Mouse (Mus musculus): ENCODE data around the gene Myo1f. TPM values are rescaled to one million over a fixed set of nuclear protein-coding genes. Genes with fewer than 3 reads are reported as not detected.

Myo1f gene
- polyA plus RNA-seq, 1 experiment: 1.5 TPM

DNA sequence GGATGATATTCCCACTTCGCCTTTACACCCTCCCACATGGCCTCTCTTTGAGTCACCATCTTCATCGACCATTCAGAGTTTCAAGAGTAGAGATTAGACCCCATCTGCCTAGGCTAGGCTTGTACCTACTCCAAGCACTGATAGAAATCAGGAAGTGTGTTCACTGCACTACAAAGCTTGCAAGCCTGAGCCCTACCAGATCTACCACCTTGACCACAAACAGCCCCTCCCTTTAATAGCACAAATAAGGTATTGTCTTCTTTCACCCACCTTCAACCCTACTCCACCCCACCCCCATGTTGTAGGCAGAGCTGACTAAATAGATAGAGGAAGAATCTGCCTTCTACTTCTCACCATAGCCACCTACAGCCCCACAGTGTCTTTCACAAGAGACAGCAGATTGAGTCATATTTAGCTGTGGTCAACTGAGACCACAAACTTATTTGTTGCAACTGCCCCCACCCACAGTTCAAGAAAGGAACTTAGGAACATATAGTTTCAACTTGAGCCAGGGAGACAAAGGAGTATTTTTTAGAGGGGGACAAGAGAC, 8.1 kb downstream of the Myo1f start:
- Histone ChIP-seq H3K4me3 (ENCODE audit: insufficient read depth, low read length) (no peak overlapping the region), H3K27ac (ENCODE audit: insufficient read depth, low read length) (no peak overlapping the region), H3K4me1 (ENCODE audit: control insufficient read depth, insufficient read depth, low read length) (no peaks in the 10 kb centered on the region)
- TF ChIP-seq CTCF (IDR thresholded peaks at IDR 0.05; ENCODE audit: borderline replicate concordance, insufficient read depth, low read length): no peak
- TF ChIP-seq POLR2A (IDR thresholded peaks at IDR 0.05; ENCODE audit: low read depth, low read length): no peak

DNA sequence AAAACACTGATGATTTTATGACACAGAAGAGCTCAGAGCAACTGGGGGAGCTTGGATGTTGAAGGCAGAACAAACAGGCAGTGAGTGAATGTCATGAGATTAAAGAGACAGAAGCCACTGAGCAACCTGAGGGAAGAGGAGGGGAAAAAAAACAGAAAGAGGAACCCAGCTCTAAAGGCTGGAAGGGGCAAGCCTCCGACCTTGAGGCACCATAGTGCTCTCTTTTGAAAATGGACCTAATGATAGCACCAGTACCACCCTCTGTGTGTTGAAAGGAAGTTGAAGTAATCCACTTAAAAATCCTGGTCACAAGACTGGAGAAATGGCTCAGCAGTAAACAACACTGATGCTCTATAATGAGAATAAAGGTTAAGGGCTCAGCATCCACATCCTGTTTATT, 9.1 kb downstream of the Myo1f start:
- TF ChIP-seq POLR2A (IDR thresholded peaks at IDR 0.05; ENCODE audit: low read depth, low read length) (no peak), CTCF (IDR thresholded peaks at IDR 0.05; ENCODE audit: borderline replicate concordance, insufficient read depth, low read length) (no peak)
- Histone ChIP-seq H3K4me1 (ENCODE audit: control insufficient read depth, insufficient read depth, low read length) (no peaks in the 10 kb centered on the region), H3K27ac (ENCODE audit: insufficient read depth, low read length) (no peak overlapping the region), H3K4me3 (ENCODE audit: insufficient read depth, low read length) (no peak overlapping the region)

DNA sequence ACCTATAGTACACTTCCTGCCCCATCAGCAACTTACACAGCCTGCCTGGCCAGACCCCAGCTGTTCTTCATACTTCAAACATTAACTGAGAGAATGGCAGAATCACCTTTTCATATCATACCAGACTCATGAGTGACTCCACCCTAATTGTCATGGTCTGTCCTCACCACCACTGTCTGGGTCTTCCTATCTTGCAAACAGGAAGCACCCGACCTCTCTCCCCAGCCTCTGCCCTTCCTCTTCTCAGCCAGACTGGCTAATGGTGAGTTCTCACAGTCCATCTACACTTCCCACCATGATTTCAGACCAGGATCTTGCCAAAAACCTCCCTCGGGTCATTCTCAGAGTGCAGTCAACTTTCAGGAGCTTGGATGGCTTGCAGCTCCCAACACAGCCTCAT, 10.7 kb downstream of the Myo1f start:
- Histone ChIP-seq H3K4me1 (ENCODE audit: control insufficient read depth, insufficient read depth, low read length) (no peaks in the 10 kb centered on the region), H3K27ac (ENCODE audit: insufficient read depth, low read length) (no peak overlapping the region), H3K4me3 (ENCODE audit: insufficient read depth, low read length) (no peak overlapping the region)
- no peak for TF ChIP-seq CTCF (IDR thresholded peaks at IDR 0.05; ENCODE audit: borderline replicate concordance, insufficient read depth, low read length)
- no peak for TF ChIP-seq POLR2A (IDR thresholded peaks at IDR 0.05; ENCODE audit: low read depth, low read length)

DNA sequence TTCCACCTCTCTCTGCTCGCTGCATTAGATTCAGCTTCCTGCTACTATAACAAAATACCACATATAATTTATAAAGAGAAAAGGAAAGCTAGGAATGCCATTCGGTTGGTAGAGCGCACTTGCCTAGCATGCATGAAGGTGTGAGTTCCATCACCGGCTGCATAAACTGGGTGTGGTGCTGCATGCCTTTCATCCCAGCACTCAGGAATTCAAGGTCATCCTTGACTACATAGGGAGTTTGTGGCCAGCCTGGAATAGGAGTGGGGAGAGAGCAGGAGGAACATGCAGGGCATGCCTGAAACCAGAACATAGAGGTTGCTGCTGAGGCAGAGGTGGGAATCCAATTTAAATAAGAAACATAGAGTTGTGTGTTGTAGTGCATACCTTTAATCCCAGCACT, 28.6 kb downstream of the Myo1f start:
- no peaks in the 10 kb centered on the region for H3K4me1 ChIP-seq (ENCODE audit: control insufficient read depth, insufficient read depth, low read length)
- H3K27ac ChIP-seq (ENCODE audit: insufficient read depth, low read length): no peak overlapping the region
- TF ChIP-seq POLR2A (IDR thresholded peaks at IDR 0.05; ENCODE audit: low read depth, low read length) (no peak), CTCF (IDR thresholded peaks at IDR 0.05; ENCODE audit: borderline replicate concordance, insufficient read depth, low read length) (no peak)
- H3K4me3 ChIP-seq (ENCODE audit: insufficient read depth, low read length): no peak overlapping the region

DNA sequence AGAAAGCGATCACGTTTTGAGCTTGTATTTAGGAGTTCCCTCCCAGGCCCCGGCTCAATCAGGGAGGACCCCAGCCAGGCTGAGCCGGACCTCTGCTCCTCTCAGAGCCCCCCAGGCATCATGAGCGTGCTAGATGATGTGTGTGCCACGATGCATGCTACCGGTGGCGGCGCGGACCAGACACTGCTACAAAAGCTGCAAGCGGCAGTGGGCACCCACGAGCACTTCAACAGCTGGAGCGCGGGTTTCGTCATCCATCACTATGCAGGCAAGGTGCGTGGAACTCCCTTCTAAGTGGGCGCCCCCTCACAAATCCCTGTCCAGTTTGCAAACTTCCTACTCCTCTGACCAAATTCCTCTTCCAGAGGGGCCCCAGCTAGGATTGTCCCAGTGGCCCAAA, 30.5 kb downstream of the Myo1f start:
- no peak overlapping the region for H3K4me3 ChIP-seq (ENCODE audit: insufficient read depth, low read length)
- no peak overlapping the region for H3K27ac ChIP-seq (ENCODE audit: insufficient read depth, low read length)
- H3K4me1 ChIP-seq (ENCODE audit: control insufficient read depth, insufficient read depth, low read length): no peaks in the 10 kb centered on the region
- no peak for TF ChIP-seq CTCF (IDR thresholded peaks at IDR 0.05; ENCODE audit: borderline replicate concordance, insufficient read depth, low read length)
- TF ChIP-seq POLR2A (IDR thresholded peaks at IDR 0.05; ENCODE audit: low read depth, low read length): no peak

DNA sequence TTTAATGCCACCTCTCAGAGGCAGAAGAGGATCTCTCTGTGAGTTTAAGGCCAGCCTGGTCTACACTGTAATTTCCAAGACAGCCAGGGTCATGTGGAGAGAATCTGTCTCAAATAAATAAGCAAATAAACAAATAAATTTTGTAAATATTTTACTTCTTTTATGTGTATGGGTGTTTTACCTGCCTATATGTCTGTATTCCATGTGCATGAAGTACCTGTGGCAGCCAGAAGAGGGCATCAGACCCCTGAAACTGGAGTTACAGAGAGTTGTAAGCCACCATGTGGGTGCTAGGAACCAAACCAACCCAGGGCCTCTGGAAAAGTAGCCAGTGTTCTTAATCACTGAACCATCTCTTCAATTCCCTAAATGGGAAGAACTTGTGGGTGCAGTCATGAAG, 41.8 kb downstream of the Myo1f start:
- TF ChIP-seq POLR2A (IDR thresholded peaks at IDR 0.05; ENCODE audit: low read depth, low read length): no peak
- no peak for TF ChIP-seq CTCF (IDR thresholded peaks at IDR 0.05; ENCODE audit: borderline replicate concordance, insufficient read depth, low read length)
- Histone ChIP-seq H3K4me3 (ENCODE audit: insufficient read depth, low read length) (no peak overlapping the region), H3K4me1 (ENCODE audit: control insufficient read depth, insufficient read depth, low read length) (no peaks in the 10 kb centered on the region), H3K27ac (ENCODE audit: insufficient read depth, low read length) (no peak overlapping the region)

DNA sequence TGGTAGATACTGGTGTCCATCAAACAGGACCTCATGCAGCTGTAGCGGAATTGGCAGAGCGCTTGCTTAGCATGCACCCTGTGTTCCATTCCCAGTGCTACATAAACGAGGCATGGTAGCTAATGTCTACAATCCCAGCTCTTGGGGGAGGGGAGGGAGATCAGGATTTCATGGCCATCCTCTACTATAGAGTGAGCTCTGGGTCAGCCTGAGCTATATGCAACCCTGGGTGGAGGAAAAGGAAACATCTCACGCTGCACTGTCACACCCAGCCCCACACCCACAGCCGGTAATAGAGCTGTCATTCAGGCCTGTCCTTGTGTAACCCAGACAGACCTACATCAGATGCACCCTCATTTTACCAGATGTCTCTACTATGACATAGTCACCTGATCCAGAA, 43.0 kb downstream of the Myo1f start:
- Histone ChIP-seq H3K4me3 (ENCODE audit: insufficient read depth, low read length) (no peak overlapping the region), H3K4me1 (ENCODE audit: control insufficient read depth, insufficient read depth, low read length) (no peaks in the 10 kb centered on the region), H3K27ac (ENCODE audit: insufficient read depth, low read length) (no peak overlapping the region)
- no peak for TF ChIP-seq POLR2A (IDR thresholded peaks at IDR 0.05; ENCODE audit: low read depth, low read length)
- no peak for TF ChIP-seq CTCF (IDR thresholded peaks at IDR 0.05; ENCODE audit: borderline replicate concordance, insufficient read depth, low read length)

DNA sequence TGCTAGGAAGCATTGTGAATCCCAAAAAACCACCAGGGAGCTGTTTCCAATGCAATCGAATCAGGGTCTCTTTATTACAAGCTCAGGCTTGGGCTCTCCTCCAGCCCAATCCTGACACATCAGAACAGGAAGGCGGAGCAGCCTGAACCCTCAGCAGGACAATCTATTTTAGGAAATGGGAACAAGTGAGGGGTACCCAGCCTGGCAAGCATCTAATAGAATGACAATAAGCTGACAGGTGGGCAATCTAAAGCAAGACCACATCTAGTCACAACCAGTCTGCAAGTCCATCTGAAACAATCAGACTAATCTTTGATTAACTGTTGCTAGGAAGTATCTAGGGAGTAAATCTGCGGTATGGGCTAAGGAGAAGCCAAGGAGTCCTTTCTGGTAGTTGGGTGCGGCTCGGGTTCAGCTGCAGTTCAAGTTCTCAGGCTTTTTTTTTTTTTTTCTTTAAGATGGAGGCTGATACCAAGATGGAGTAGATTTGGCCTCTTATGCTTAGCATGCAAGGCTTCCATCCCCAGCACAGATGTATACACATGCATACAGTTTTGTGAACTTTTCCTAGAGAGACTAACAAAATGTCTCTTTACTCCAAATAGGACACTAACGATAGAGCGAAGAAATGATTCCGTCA, 44.4 kb downstream of the Myo1f start:
- TF ChIP-seq POLR2A (IDR thresholded peaks at IDR 0.05; ENCODE audit: low read depth, low read length): no peak
- TF ChIP-seq CTCF (IDR thresholded peaks at IDR 0.05; ENCODE audit: borderline replicate concordance, insufficient read depth, low read length): no peak
- Histone ChIP-seq H3K27ac (ENCODE audit: insufficient read depth, low read length) (no peak overlapping the region), H3K4me1 (ENCODE audit: control insufficient read depth, insufficient read depth, low read length) (no peaks in the 10 kb centered on the region), H3K4me3 (ENCODE audit: insufficient read depth, low read length) (no peak overlapping the region)

DNA sequence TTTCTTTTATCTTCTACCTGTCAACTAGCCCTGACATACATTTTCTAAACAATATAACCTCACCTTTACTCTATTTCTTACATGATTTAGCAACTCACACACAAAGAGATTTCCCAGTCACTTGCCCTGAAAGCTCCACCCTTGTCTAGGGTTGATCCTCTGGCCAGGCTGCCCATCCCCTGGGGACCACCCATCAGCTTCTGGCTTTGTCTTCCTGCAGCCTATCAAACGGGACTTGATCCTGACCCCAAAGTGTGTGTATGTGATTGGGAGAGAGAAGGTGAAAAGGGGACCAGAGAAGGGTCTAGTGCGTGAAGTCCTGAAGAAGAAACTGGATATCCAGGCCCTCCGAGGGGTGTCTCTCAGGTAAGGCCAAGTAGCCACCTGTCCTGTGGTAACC, 45.3 kb downstream of the Myo1f start:
- TF ChIP-seq POLR2A (IDR thresholded peaks at IDR 0.05; ENCODE audit: low read depth, low read length) (no peak), CTCF (IDR thresholded peaks at IDR 0.05; ENCODE audit: borderline replicate concordance, insufficient read depth, low read length) (no peak)
- H3K4me3 ChIP-seq (ENCODE audit: insufficient read depth, low read length): no peak overlapping the region
- no peak overlapping the region for H3K27ac ChIP-seq (ENCODE audit: insufficient read depth, low read length)
- no peaks in the 10 kb centered on the region for H3K4me1 ChIP-seq (ENCODE audit: control insufficient read depth, insufficient read depth, low read length)

DNA sequence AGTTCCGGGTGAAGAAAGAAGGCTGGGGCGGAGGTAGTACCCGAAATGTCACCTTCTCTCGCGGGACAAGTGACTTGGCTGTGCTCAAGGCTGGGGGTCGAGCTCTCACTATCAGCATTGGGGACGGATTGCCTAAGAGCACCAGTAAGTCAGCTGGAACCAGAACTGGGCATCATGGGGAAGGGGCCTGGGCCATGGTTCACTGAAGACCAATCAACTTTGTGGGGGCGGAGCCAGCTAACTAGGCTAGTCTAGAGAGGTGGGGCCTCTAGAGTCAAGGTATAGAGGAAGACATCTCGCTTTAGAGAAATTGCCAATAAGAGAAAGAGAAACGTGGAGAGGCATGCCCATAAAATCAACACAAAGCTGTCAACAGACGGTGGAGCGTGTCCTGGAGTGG, 46.4 kb downstream of the Myo1f start:
- no peak for TF ChIP-seq POLR2A (IDR thresholded peaks at IDR 0.05; ENCODE audit: low read depth, low read length)
- TF ChIP-seq CTCF (IDR thresholded peaks at IDR 0.05; ENCODE audit: borderline replicate concordance, insufficient read depth, low read length): no peak
- no peak overlapping the region for H3K4me3 ChIP-seq (ENCODE audit: insufficient read depth, low read length)
- H3K4me1 ChIP-seq (ENCODE audit: control insufficient read depth, insufficient read depth, low read length): no peaks in the 10 kb centered on the region
- H3K27ac ChIP-seq (ENCODE audit: insufficient read depth, low read length): no peak overlapping the region
